Mouse (Mus musculus): ENCODE results near the gene Pno1.

- TF ChIP-seq EP300 (IDR thresholded peaks at IDR 0.05; ENCODE audit: insufficient read depth, low read depth, low read length) (no peak), CTCF (IDR thresholded peaks at IDR 0.05) (no peak), POLR2A (IDR thresholded peaks at IDR 0.05; ENCODE audit: insufficient read depth, low read depth, low read length) (no peak)
These were observed 44.7 kb downstream of the Pno1 start for GRCm38 (mm10) chr11:17166627-17167026.
